Mouse (Mus musculus) liver, postnatal 0 days (tissue): Measurements from ENCODE around the gene Gm10842. TPM values are rescaled to one million over a fixed set of nuclear protein-coding genes. Genes with fewer than 3 reads are reported as not detected.
"Not testable (repeated sequence)": the region's sequence is repeated elsewhere in the genome, so short reads cannot be mapped to it uniquely, and the experiment has no call there.

Experiments
- ATAC-seq: fragments of 200-750 bp; cut with Nextera tagmentation; 2 replicates; pipeline ENCODE4 v1.8.0; 2017; ENCODE audit warnings: mild to moderate bottlenecking, moderate library complexity
- DNase-seq: peaks from one replicate; pipeline ENCODE4 v3.0.0-alpha.2; 2016
- H3K27ac ChIP-seq: fragments of 300-500 bp; sonication (generic); 2 replicates; pipeline ENCODE4 v1.5.1; 2014; ENCODE audit warnings: antibody characterized with exemption, moderate library complexity, mild to moderate bottlenecking, low read depth
- H3K27me3 ChIP-seq: fragments of 300-500 bp; sonication (generic); 2 replicates; pipeline ENCODE4 v1.6.1; 2014; ENCODE audit warnings: low read length, control low read depth, mixed read lengths; ENCODE audit not compliant: insufficient read depth
- H3K36me3 ChIP-seq: fragments of 300-500 bp; sonication (generic); replicated peaks from 2 replicates; pipeline ENCODE4 v1.6.1; 2014; ENCODE audit warnings: mild to moderate bottlenecking, control low read depth, low read length, moderate library complexity, mixed read lengths; ENCODE audit not compliant: insufficient read depth
- H3K4me1 ChIP-seq: fragments of 300-500 bp; sonication (generic); 2 replicates; pipeline ENCODE4 v1.6.1; 2014; ENCODE audit warnings: antibody characterized with exemption, mild to moderate bottlenecking, control low read depth; ENCODE audit not compliant: insufficient read depth
- H3K4me2 ChIP-seq: fragments of 300-500 bp; sonication (generic); 2 replicates; pipeline ENCODE4 v1.6.1; 2014; ENCODE audit warnings: low read depth, mild to moderate bottlenecking, low read length, moderate library complexity, mixed read lengths
- H3K4me3 ChIP-seq: fragments of 300-500 bp; sonication (generic); 2 replicates; pipeline ENCODE4 v1.5.1; 2014; ENCODE audit warnings: low read depth, low read length
- H3K9ac ChIP-seq: fragments of 300-500 bp; sonication (generic); replicated peaks from 2 replicates; pipeline ENCODE4 v1.6.1; 2014; ENCODE audit warnings: mild to moderate bottlenecking, moderate library complexity
- H3K9me3 ChIP-seq: fragments of 300-500 bp; sonication (generic); 2 replicates; pipeline ENCODE4 v1.6.1; 2016; ENCODE audit warnings: mild to moderate bottlenecking, control low read depth, low read length, mixed read lengths
- CTCF ChIP-seq: sonication (generic); IDR thresholded peaks from 2 replicates; pipeline ENCODE4 v1.5.1; 2016; ENCODE audit warnings: antibody characterized with exemption, low read depth
- EP300 ChIP-seq: IDR thresholded peaks from 2 replicates; pipeline ENCODE4 v1.6.1; 2016; ENCODE audit warnings: antibody characterized with exemption, low read depth, mild to moderate bottlenecking
- WGBS: fragments of 180-500 bp; shearing (Covaris S2); extraction: QIAGEN DNeasy Blood & Tissue Kit; methylation state at CpG from one replicate; pipeline ENCODE4 v1.1.7; 2014; ENCODE audit not compliant: insufficient replicate concordance; 5-methylcytosine and 5-hydroxymethylcytosine counted together
- polyA plus RNA-seq: library from polyadenylated mRNA; unstranded; fragments of >200 nt; fragmentation: Nextera tagmentation; extraction: Ambion mirVana; gene quantifications from 2 replicates; pipeline ENCODE4 v1.2.1, GENCODE M21; 2015

The Gm10842 gene
- polyA plus RNA-seq: not detected in 2 replicates

- TF ChIP-seq CTCF (no peak), EP300 (no peak)
- H3K27ac ChIP-seq: no peak within 1 kb of the TSS
- H3K9ac ChIP-seq: no peak within 1 kb of the TSS
- no peak for ATAC-seq
- 75% methylated on average over 3 of the region's 3 CpGs for WGBS
- H3K9me3 ChIP-seq: no peaks in the 10 kb centered on the region
- H3K27me3 ChIP-seq: no peaks in the 10 kb centered on the region
- no peak for DNase-seq
- H3K4me2 ChIP-seq: no peak within 1 kb of the TSS
- H3K36me3 ChIP-seq: no peaks in the 10 kb centered on the region
- no peak within 1 kb of the TSS for H3K4me3 ChIP-seq
- peaks cover 24% of the 10 kb centered on the region for H3K4me1 ChIP-seq
Measured at GRCm38 (mm10) chr11:105146593-105146992, at the start of gene Gm10842. TSS of gene Gm10842 (plus strand) at chr11:105146893.

- not testable (repeated sequence) for H3K27ac ChIP-seq, H3K36me3 ChIP-seq, H3K4me2 ChIP-seq, H3K27me3 ChIP-seq, DNase-seq, H3K4me1 ChIP-seq, H3K4me3 ChIP-seq, H3K9ac ChIP-seq, ATAC-seq, H3K9me3 ChIP-seq
- 70% methylated on average over 22 of the region's 22 CpGs for WGBS
Measured at GRCm38 (mm10) chr11:105112448-105112847, 34.2 kb upstream of the Gm10842 start.

- DNase-seq: no peak
- TF ChIP-seq CTCF: no peak
- TF ChIP-seq EP300: no peak
- H3K9me3 ChIP-seq: no peaks in the 10 kb centered on the region
- ATAC-seq: no peak
- H3K27me3 ChIP-seq: no peaks in the 10 kb centered on the region
- no peaks in the 10 kb centered on the region for H3K36me3 ChIP-seq
- H3K4me1 ChIP-seq: 0 out of 2 replicates have a peak, but pooled peaks cover 3% of the 10 kb centered on the region
- no peak overlapping the region for H3K27ac ChIP-seq
- no peak overlapping the region for H3K4me2 ChIP-seq
- WGBS: 70% methylated on average over 7 of the region's 7 CpGs
- no peak overlapping the region for H3K9ac ChIP-seq
- H3K4me3 ChIP-seq: no peak overlapping the region
Measured at GRCm38 (mm10) chr11:105117814-105118213, 28.9 kb upstream of the Gm10842 start.

- Histone ChIP-seq H3K4me1 (peaks cover 6% of the 10 kb centered on the region; the same call in 1 of the 2 replicates), H3K4me2 (no peak overlapping the region), H3K4me3 (no peak overlapping the region), H3K27ac (no peak overlapping the region), H3K27me3 (no peaks in the 10 kb centered on the region), H3K9ac (no peak overlapping the region; the same call in 1 of the 2 replicates), H3K36me3 (no peaks in the 10 kb centered on the region), H3K9me3 (no peaks in the 10 kb centered on the region)
- 17% methylated on average over 4 of the region's 4 CpGs for WGBS
- ATAC-seq (no peak), DNase-seq (no peak)
- no peak for TF ChIP-seq EP300
Measured at GRCm38 (mm10) chr11:105120551-105121061, 26.1 kb upstream of the Gm10842 start.

GRCm38 (mm10) chr11:105121792-105122191 is 24.9 kb upstream of the Gm10842 start:
- not testable (repeated sequence) for ATAC-seq, H3K4me2 ChIP-seq, H3K9ac ChIP-seq, H3K27me3 ChIP-seq, H3K4me3 ChIP-seq, DNase-seq, H3K27ac ChIP-seq, H3K4me1 ChIP-seq, H3K36me3 ChIP-seq, H3K9me3 ChIP-seq
- 64% methylated on average over 5 of the region's 5 CpGs for WGBS

- H3K27ac ChIP-seq: peak overlapping the region; percentile 36; the same call in 1 of the 2 replicates
- H3K9ac ChIP-seq: no peak overlapping the region
- 8% methylated on average over 9 of the region's 9 CpGs for WGBS
- peaks cover 21% of the 10 kb centered on the region for H3K4me1 ChIP-seq
- peak overlapping the region; percentile 35 for H3K4me2 ChIP-seq
- H3K9me3 ChIP-seq: no peaks in the 10 kb centered on the region
- peak; percentile 91 for TF ChIP-seq CTCF
- TF ChIP-seq EP300: no peak
- ATAC-seq (peak; percentile 71), DNase-seq (peak; percentile 75)
- H3K27me3 ChIP-seq: no peaks in the 10 kb centered on the region
- H3K36me3 ChIP-seq: peaks cover 1% of the 10 kb centered on the region; the same call in 1 of the 2 replicates
- H3K4me3 ChIP-seq: no peak overlapping the region
Measured at GRCm38 (mm10) chr11:105123986-105124385, 22.7 kb upstream of the Gm10842 start.
